Mouse (Mus musculus): ENCODE results near the gene Plscr4. TPM values are rescaled to one million over a fixed set of nuclear protein-coding genes. Genes with fewer than 3 reads are reported as not detected.
A peak's percentile ranks its signal among the peaks of the same experiment; 100 is the strongest.

Gene Plscr4
- 3.5 and 3.8 TPM in 2 replicates for polyA plus RNA-seq (2012; rRNA removed)
- polyA plus RNA-seq (2014; fragmentation: Nextera tagmentation; extraction: Ambion mirVana) = 2.1 and 3.1 TPM in 2 replicates

GRCm38 (mm10) chr9:92457261-92458058 is at the start of gene Plscr4:
Gene Plscr4, plus strand, starts transcription at chr9:92457373.
- ATAC-seq (ENCODE audit: low FRiP score, low read depth) = peak; percentile 73
- Histone ChIP-seq H3K27me3 (ENCODE audit: control insufficient read depth, insufficient read depth, low read length) (no peaks in the 10 kb centered on the region), H3K36me3 (ENCODE audit: control insufficient read depth, insufficient read depth, low read length) (no peaks in the 10 kb centered on the region), H3K27ac (replicated peaks; ENCODE audit: low read depth, low read length) (0 out of 2 replicates have a peak within 1 kb of the TSS, but pooled peaks have one; percentile 33), H3K9ac (ENCODE audit: low read depth, low read length, severe bottlenecking) (peak within 1 kb of the TSS; percentile 83), H3K4me1 (ENCODE audit: control insufficient read depth, insufficient read depth, low read length) (no peaks in the 10 kb centered on the region), H3K4me2 (replicated peaks; ENCODE audit: low read depth, low read length, severe bottlenecking) (peak within 1 kb of the TSS; percentile 93), H3K4me3 (replicated peaks; ENCODE audit: low read length) (peak within 1 kb of the TSS; percentile 61), H3K9me3 (ENCODE audit: control insufficient read depth, low read length) (no peaks in the 10 kb centered on the region)
- no peak for TF ChIP-seq POLR2A (IDR thresholded peaks at IDR 0.05; ENCODE audit: borderline replicate concordance, extremely low read depth, insufficient read depth, insufficient read length)
- 15% methylated on average over 32 of the region's 43 CpGs for WGBS
- peak; percentile 18 for DNase-seq (ENCODE audit: low spot score)

GRCm38 (mm10) chr9:92410225-92410624 is 46.9 kb upstream of the Plscr4 start:
- Histone ChIP-seq H3K4me3 (replicated peaks; ENCODE audit: low read length) (no peak overlapping the region), H3K9ac (ENCODE audit: low read depth, low read length, severe bottlenecking) (no peak overlapping the region), H3K4me1 (ENCODE audit: control insufficient read depth, insufficient read depth, low read length) (no peaks in the 10 kb centered on the region), H3K4me2 (replicated peaks; ENCODE audit: low read depth, low read length, severe bottlenecking) (no peak overlapping the region), H3K36me3 (ENCODE audit: control insufficient read depth, insufficient read depth, low read length) (no peaks in the 10 kb centered on the region), H3K27ac (replicated peaks; ENCODE audit: low read depth, low read length) (no peak overlapping the region), H3K9me3 (ENCODE audit: control insufficient read depth, low read length) (no peaks in the 10 kb centered on the region), H3K27me3 (ENCODE audit: control insufficient read depth, insufficient read depth, low read length) (no peaks in the 10 kb centered on the region)
- TF ChIP-seq POLR2A (IDR thresholded peaks at IDR 0.05; ENCODE audit: borderline replicate concordance, extremely low read depth, insufficient read depth, insufficient read length) = no peak
- no peak for DNase-seq (ENCODE audit: low spot score)
- ATAC-seq (ENCODE audit: low FRiP score, low read depth) = no peak
- 87% methylated on average over 3 of the region's 3 CpGs for WGBS

- no peak for TF ChIP-seq POLR2A (IDR thresholded peaks at IDR 0.05; ENCODE audit: borderline replicate concordance, extremely low read depth, insufficient read depth, insufficient read length)
- Histone ChIP-seq H3K27me3 (ENCODE audit: control insufficient read depth, insufficient read depth, low read length) (no peaks in the 10 kb centered on the region), H3K27ac (replicated peaks; ENCODE audit: low read depth, low read length) (no peak overlapping the region), H3K4me3 (replicated peaks; ENCODE audit: low read length) (no peak overlapping the region), H3K36me3 (ENCODE audit: control insufficient read depth, insufficient read depth, low read length) (no peaks in the 10 kb centered on the region), H3K9ac (ENCODE audit: low read depth, low read length, severe bottlenecking) (no peak overlapping the region), H3K4me2 (replicated peaks; ENCODE audit: low read depth, low read length, severe bottlenecking) (no peak overlapping the region), H3K4me1 (ENCODE audit: control insufficient read depth, insufficient read depth, low read length) (no peaks in the 10 kb centered on the region), H3K9me3 (ENCODE audit: control insufficient read depth, low read length) (no peaks in the 10 kb centered on the region)
- 60% methylated on average over 2 of the region's 2 CpGs for WGBS
- DNase-seq (ENCODE audit: low spot score) = peak; percentile 67
- ATAC-seq (ENCODE audit: low FRiP score, low read depth) = peak; percentile 57; the same call in 1 of the 2 replicates
These were observed 45.1 kb upstream of the Plscr4 start for GRCm38 (mm10) chr9:92412045-92412444.

- H3K4me1 ChIP-seq (ENCODE audit: control insufficient read depth, insufficient read depth, low read length) = no peaks in the 10 kb centered on the region
- DNase-seq (ENCODE audit: low spot score) (peak; percentile 56), ATAC-seq (ENCODE audit: low FRiP score, low read depth) (peak; percentile 47; the same call in 1 of the 2 replicates)
- no peak overlapping the region for H3K4me2 ChIP-seq (replicated peaks; ENCODE audit: low read depth, low read length, severe bottlenecking)
- no peaks in the 10 kb centered on the region for H3K27me3 ChIP-seq (ENCODE audit: control insufficient read depth, insufficient read depth, low read length)
- H3K4me3 ChIP-seq (replicated peaks; ENCODE audit: low read length) = no peak overlapping the region
- WGBS = 75% methylated on average over 3 of the region's 3 CpGs
- no peak overlapping the region for H3K27ac ChIP-seq (replicated peaks; ENCODE audit: low read depth, low read length)
- no peaks in the 10 kb centered on the region for H3K9me3 ChIP-seq (ENCODE audit: control insufficient read depth, low read length)
- no peak for TF ChIP-seq POLR2A (IDR thresholded peaks at IDR 0.05; ENCODE audit: borderline replicate concordance, extremely low read depth, insufficient read depth, insufficient read length)
- H3K9ac ChIP-seq (ENCODE audit: low read depth, low read length, severe bottlenecking) = no peak overlapping the region
- no peaks in the 10 kb centered on the region for H3K36me3 ChIP-seq (ENCODE audit: control insufficient read depth, insufficient read depth, low read length)
These were observed 43.5 kb upstream of the Plscr4 start for GRCm38 (mm10) chr9:92413684-92414083.

GRCm38 (mm10) chr9:92437781-92438180 is 19.4 kb upstream of the Plscr4 start:
- Histone ChIP-seq H3K27ac (replicated peaks; ENCODE audit: low read depth, low read length) (no peak overlapping the region), H3K36me3 (ENCODE audit: control insufficient read depth, insufficient read depth, low read length) (no peaks in the 10 kb centered on the region), H3K4me1 (ENCODE audit: control insufficient read depth, insufficient read depth, low read length) (no peaks in the 10 kb centered on the region), H3K9me3 (ENCODE audit: control insufficient read depth, low read length) (no peaks in the 10 kb centered on the region), H3K9ac (ENCODE audit: low read depth, low read length, severe bottlenecking) (no peak overlapping the region), H3K4me3 (replicated peaks; ENCODE audit: low read length) (no peak overlapping the region), H3K4me2 (replicated peaks; ENCODE audit: low read depth, low read length, severe bottlenecking) (no peak overlapping the region), H3K27me3 (ENCODE audit: control insufficient read depth, insufficient read depth, low read length) (no peaks in the 10 kb centered on the region)
- TF ChIP-seq POLR2A (IDR thresholded peaks at IDR 0.05; ENCODE audit: borderline replicate concordance, extremely low read depth, insufficient read depth, insufficient read length) = no peak
- DNase-seq (ENCODE audit: low spot score) (no peak), ATAC-seq (ENCODE audit: low FRiP score, low read depth) (no peak)

All from limb, embryonic 14.5 days (tissue).